Mouse (Mus musculus): ENCODE measurements at regions not wholly inside any gene's neighbourhood (a gene's known extent, or its start where the extent isn't known, plus 50 kb on each side); places are given as distances from the start of the nearest gene placed in this dataset.
"Not testable (repeated sequence)": the region's sequence is repeated elsewhere in the genome, so short reads cannot be mapped to it uniquely, and the experiment has no call there.

- no peak for DNase-seq (ENCODE audit: low spot score in 2 of 2)
Measured at GRCm38 (mm10) chr9:41457003-41457402, 295.5 kb upstream of the Ubash3b start.

GRCm38 (mm10) chr9:41451738-41452137, 290.2 kb upstream of the Ubash3b start:
- no peak for DNase-seq (ENCODE audit: low spot score in 2 of 2)

DNA sequence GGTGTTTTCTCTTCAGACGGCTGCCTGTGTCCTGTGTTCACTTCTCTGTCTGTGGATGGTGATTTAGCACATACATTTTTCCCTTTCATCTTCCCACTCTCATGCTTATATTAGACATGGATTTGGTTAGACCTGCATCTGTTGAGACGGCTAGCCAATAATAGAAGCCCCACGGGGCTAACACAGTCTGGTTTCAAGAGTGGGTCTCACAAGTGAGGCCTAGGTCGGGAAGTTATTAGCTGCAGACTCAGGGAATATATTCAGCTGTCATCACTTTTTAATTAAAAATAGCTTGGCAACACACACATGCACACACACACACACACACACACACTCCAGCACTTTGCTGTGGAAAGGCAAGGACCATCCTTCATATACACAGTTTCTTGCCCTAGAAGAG, 287.7 kb upstream of the Ubash3b start:
- no peak for DNase-seq (ENCODE audit: low spot score in 2 of 2)

- no peak for DNase-seq (ENCODE audit: low spot score in 2 of 2)
Measured at GRCm38 (mm10) chr9:41447902-41448301, 286.4 kb upstream of the Ubash3b start.

DNA sequence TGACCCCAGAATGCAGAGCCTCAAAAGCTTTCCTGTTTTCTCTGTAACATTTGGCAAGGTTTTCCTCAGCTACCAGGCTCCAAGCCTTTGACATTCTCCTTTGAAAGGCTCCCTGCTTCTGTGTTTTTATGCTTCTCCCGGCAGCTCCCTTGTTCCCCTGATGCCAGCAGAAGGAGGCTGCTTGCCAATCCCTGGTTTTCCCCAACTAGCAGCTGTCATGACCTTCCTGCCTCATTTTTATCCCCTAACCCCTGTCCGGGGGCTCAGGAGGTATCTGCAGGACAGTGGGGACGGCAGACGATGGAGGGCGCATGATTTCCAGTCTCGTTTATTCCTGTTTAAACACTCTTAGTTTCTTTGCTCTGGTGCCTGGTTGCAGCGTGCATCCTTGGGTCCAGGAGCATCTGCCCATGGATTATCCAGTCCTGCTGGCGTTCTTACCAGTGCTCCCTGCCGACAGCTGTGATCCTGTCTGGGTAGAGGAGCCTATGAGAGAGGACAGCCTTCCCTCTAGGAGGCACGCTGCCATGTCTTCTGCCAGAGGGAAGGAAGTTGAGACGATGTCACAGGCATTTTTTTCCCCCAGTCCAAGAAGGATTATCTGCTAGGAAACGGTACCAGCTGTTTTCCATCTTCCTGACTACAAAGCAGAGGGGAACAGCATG, 285.8 kb upstream of the Ubash3b start:
- peak; percentile 54 to 55 for DNase-seq (ENCODE audit: low spot score in 2 of 2)

- DNase-seq (ENCODE audit: low spot score in 2 of 2) = peak in 1 of 2 experiments; percentile 83
Measured at GRCm38 (mm10) chr9:41446431-41447203, 285.1 kb upstream of the Ubash3b start.

GRCm38 (mm10) chr9:41442418-41442817, 280.9 kb upstream of the Ubash3b start:
- peak in 1 of 2 experiments; percentile 50 for DNase-seq (ENCODE audit: low spot score in 2 of 2)

DNA sequence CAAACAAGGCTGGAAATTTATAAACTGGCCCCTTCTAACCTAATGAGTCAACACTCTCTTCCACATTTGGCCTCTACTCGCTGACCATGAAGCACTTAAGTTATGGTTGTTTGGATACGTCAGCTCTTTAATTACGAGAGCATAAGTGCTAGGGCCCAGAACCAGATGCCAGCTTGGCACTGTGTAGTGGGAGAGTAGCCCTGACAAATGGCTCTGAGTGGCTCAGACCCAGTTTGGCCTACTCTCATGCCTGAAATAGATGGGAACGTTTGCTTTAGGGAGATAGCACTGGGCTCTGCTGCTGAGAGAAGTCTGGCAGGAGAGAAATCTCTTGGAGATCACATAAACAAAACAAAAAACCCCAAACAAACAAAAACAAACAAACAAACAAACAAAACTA, 278.5 kb upstream of the Ubash3b start:
- DNase-seq (ENCODE audit: low spot score in 2 of 2) = peak in 1 of 2 experiments; percentile 44

DNA sequence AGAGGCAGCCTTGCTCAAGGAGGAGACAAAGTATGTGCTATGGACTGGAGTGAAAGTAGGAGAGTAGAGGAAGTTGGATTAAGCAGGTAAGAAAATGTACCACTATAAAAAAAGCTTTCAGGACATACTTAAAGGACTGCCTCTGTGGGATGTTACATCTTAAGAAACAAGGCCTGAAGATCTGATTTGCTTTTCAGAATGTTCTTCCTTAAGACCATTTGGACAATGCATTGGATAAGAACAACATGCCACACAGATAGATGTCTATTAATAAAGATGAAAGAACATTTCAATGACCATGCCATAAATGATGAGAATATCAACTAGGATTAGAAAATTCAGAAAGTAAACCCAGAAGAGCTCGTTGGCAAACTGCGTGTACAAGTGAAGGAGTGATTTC, 276.6 kb upstream of the Ubash3b start:
- DNase-seq (ENCODE audit: low spot score in 2 of 2) = no peak

DNA sequence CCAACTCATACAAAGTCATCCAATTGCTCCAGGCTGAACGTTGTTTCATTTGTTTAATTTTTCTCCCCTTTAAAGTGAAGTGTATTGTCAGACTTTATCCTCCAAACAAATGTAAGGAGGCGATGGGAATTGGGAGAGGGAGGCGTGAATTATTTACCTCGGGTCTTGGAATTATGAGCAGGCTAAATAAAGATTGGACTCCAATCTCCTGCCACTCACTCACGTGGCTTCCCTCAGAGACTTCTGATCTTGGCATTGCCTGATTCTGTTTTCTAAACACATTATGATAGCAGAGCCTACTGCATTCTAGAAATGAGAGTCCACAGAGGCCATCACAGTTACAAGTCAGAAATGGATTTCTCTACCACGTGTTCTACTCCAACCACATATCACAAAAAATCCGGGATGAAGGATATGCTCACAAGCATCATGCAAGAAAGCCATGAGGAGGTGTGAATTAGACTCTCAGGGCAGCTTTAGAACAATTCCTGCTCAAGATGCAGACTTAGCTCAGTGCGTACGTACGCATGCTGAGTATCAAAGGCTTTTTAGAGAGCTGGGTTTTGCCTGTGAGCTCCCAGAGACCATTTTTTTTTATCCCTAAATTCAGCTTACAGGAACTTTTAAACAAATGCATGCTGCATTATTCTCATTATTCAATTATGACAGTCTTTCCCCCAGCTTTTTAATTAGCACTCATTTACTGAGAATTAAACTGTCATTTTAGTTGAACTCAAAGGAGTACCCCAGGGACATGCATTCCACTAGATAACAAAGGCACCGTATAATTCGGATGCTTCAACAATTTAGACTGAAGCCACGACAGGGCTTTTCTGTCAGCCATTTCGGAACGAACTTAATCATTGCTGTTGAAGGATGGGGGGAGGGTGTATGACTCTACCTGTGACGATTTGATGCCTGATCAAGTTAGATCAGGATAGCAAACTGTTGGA, 269.2 kb upstream of the Ubash3b start:
- DNase-seq (ENCODE audit: low spot score in 2 of 2) = no peak

DNA sequence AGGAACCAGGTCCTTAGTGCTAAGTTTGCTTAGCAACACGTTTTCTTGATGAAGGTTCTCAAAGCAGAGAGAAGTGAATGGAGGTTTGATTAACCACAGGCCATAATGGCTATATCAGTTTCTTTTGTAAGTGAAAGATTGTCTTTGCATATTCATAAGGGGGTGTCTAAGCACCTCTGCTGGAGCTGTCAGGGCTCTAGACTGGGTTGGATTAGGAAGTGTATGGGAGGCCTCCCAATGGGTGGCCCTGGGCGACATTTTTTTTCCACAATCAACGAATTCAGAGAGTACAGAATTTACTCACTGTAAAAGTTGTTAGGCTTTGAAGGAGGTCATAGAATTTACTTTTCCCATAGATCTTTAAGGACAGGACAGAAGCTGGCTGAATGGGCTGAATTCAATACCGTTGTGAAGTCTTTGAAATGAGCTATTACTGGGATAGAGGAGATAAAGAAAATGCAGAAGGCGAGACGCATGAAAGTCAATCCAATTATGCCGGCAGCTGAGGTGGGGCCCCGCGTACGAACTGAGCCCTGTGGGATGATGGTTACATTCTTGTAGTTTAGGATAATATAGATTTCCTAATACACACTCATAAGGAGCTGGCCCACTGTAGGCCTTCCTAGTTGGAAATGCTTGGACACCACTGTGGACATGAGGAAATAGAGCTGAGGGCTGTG, 268.4 kb upstream of the Ubash3b start:
- no peak for DNase-seq (ENCODE audit: low spot score in 2 of 2)

GRCm38 (mm10) chr9:41429236-41429635, 267.7 kb upstream of the Ubash3b start:
- no peak for DNase-seq (ENCODE audit: low spot score in 2 of 2)

DNA sequence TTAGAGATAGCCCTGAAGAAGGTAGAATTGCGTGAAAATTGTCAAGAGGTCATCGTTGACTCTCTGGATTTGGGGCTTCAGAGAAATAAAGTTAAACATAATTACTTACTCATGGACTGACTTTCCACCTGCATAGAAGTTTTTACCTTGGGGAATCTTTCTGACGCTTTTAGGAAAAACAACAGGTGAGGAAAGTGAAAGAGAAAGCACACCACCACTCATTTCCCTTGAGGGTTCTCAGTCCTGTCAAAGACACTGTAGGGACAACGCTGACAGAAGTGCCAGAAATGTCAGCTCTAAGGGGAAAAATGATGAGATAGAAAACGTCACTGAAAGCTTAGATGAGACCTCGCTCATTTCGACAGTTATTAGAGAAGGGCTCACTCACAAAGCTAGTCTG, 265.2 kb upstream of the Ubash3b start:
- no peak for DNase-seq (ENCODE audit: low spot score in 2 of 2)

- no peak for DNase-seq (ENCODE audit: low spot score in 2 of 2)
Measured at GRCm38 (mm10) chr9:41425225-41425624, 263.7 kb upstream of the Ubash3b start.

DNA sequence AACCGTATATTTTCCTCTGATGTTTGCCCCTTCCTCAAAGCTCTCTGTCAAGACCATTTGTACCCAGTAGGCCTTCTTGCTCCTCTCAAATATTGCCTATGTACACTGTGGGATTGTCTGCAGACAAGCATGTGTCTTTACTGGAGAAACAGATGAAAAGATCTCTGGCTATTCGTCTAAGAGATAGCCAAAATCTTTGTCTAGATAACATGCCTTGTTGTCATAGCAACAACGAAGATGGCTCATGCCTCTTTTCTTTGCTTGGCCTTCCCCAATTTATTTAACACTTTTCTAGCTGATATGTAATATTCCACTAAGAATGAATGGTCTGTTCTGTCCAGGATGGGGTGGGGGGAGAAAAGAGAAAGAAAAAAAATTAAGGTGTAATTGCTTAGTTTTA, 252.3 kb upstream of the Ubash3b start:
- no peak for DNase-seq (ENCODE audit: low spot score in 2 of 2)

GRCm38 (mm10) chr9:41413091-41413490, 251.6 kb upstream of the Ubash3b start:
- DNase-seq (ENCODE audit: low spot score in 2 of 2) = not testable (repeated sequence)

DNA sequence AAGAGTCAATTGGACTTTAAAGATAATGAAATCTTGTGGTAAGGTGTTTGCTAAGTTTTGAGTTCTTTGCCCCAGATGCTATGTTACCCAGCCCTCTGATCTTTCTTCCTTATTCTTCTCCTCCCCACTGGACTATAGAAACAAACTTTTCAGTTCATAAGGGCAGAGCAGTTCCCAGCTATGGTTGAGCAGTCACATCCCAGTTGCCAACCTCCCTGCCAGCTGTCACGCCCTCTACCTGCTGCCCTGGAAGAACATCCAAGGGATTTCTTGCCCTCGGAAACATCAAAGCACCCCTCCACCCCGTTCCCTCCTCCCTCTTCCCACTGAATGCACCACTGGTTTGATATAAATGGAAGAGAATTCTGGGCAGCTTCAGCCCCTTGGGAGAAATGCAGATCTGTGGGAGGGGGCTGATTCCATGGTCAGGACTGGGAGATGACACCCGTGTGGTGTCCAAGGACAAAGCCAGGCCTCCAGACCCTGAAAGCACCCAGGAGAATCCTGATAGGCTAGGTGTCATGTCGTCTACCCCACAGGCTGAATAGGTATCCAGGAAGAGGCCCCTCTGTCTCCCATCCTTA, 250.8 kb upstream of the Ubash3b start:
- no peak for DNase-seq (ENCODE audit: low spot score in 2 of 2)

DNA sequence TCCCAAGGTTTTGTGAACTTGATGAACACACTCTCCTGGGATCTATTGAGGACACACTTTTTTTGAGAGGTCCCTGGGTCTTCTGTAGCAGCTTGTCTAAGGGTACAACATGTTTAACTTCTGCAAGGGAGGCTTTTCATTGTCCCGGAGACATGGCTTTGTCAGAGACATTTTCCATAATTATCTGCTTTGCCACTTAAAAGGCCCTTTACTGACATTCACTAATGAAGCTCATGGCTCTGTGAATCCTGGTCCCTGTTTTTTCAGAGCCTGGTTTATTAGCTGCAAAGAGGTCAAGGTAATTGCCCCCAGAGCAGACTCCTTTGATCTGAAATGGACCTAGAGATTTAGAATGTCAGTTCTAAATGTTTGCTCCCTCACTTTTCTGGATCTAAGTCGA, 246.8 kb upstream of the Ubash3b start:
- no peak for DNase-seq (ENCODE audit: low spot score in 2 of 2)

DNA sequence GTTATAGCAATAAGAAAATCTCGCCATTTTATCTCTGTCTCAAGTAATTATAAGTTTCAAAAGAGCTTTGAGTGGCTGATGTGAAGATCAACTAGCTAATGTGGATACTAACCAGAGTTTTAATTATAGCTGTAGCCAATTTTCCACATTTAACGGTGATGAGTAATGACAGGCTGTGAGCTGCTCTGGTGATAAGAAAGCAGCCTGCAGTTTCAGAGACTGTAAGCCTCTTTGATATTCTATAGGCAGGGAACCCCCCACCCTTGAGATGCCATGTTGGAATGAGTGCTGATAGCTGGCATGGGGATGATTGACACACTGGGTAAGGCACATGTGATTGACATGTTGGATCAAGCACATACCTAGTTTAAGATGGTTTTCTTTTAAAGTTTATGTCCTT, 245.6 kb upstream of the Ubash3b start:
- DNase-seq (ENCODE audit: low spot score in 2 of 2) = no peak

- DNase-seq (ENCODE audit: low spot score in 2 of 2) = no peak
Measured at GRCm38 (mm10) chr9:41402942-41403341, 241.4 kb upstream of the Ubash3b start.

DNA sequence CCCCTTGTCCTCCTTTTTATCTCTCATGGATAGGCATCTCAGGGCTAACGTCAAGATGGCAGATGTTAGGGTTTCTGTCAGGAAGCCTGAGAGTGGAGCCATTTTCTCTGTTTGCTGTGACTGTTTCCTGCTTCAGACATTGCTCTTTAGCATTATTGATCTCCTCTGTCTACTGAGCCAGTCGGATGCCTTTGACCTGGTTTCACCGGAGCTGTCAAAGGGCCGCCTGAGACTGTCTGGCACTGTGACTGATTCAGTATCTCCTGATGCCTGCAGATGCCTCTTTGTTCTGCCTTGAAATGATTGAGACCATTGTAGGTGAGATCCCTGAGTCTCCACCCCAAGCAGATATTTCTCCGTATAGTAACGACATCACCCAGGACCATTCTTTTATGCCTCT, 239.5 kb upstream of the Ubash3b start:
- DNase-seq (ENCODE audit: low spot score in 2 of 2) = no peak

Measured in left cerebral cortex, adult 8-10 months (tissue).